Mouse (Mus musculus): Measurements from ENCODE around the gene Akt3.

GRCm38 (mm10) chr1:177258034-177258342, at the start of gene Akt3:
- TF ChIP-seq ZNF384 (IDR thresholded peaks at IDR 0.05; ENCODE audit: low read depth, low read length) = no peak
- TF ChIP-seq CHD2 (IDR thresholded peaks at IDR 0.05; ENCODE audit: low read depth, low read length) = no peak
- TF ChIP-seq ZC3H11A (IDR thresholded peaks at IDR 0.05; ENCODE audit: borderline replicate concordance, low read depth, low read length) = no peak
- TF ChIP-seq MAFK (IDR thresholded peaks at IDR 0.05; ENCODE audit: insufficient read depth, low read depth, low read length) = no peak
